Mouse (Mus musculus): ENCODE data around the gene Orc3. TPM values are rescaled to one million over a fixed set of nuclear protein-coding genes. Genes with fewer than 3 reads are reported as not detected.

Orc3 gene
- 10 to 100 TPM; 28.5 to 34.3 TPM for total RNA-seq (2021)
- polyA plus RNA-seq (2012; rRNA removed), result 17.1 and 37.5 TPM in 2 replicates
- long read RNA-seq, transcript Orc3-202 (20 exons, 2,266 nt), result major isoform, 18 of 101 reads
- long read RNA-seq, transcript Orc3-201 (20 exons, 2,300 nt), result minor isoform, 13 of 101 reads
- long read RNA-seq, partial matches to known transcripts, result 65 of 101 reads
- long read RNA-seq, other reads (novel, unspliced or antisense), result 5 of 101 reads

DNA sequence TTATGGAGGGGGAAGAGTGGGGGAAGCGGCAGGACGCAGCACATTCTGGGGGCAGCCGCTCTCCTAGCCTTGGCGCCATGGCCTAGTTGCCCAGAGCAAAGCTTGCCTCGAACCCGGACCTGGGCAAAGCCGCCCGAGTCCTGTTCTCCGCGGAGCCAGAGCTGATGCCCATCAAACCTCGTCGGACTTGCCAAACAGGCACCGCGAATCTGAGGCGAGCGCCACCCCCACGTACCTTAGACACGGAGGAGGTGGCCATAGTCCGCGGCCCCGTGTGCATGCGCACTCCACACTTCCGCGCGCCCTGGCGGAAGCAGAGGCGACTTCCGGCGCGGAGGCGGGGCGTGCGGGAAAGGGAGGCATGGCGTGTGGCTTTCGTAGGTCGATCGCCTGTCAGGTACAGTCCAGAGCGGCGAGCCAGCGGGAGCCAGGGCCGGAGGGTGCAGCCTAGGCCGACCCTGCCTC lies at the start of gene Orc3, which contains the start of gene Rars2:
TSS of gene Orc3 (minus strand) at position 315 of the 465 bp plus-strand sequence.
TSS of gene Rars2 (plus strand) at position 328 of the 465 bp plus-strand sequence.
- peak; percentile 48 for TF ChIP-seq CTCF (IDR thresholded peaks at IDR 0.05)
- TF ChIP-seq POLR2A (IDR thresholded peaks at IDR 0.05; ENCODE audit: insufficient read depth, low read depth, low read length), result peak; percentile 81
- TF ChIP-seq EP300 (IDR thresholded peaks at IDR 0.05; ENCODE audit: insufficient read depth, low read depth, low read length), result 0 out of 2 replicates have a peak, but pooled peaks have one; percentile 21
- Histone ChIP-seq H3K36me3 (ENCODE audit: control insufficient read depth, insufficient read depth, low read length) (peaks cover 5% of the 10 kb centered on the region; the same call in 1 of the 2 replicates), H3K27me3 (ENCODE audit: control insufficient read depth, insufficient read depth, low read length) (no peaks in the 10 kb centered on the region), H3K79me2 (replicated peaks; ENCODE audit: control insufficient read depth, insufficient read depth, low read length) (peaks cover 4% of the 10 kb centered on the region; the same call in 1 of the 2 replicates), H3K27ac (peak within 1 kb of the TSS; percentile 82), H3K4me1 (ENCODE audit: control insufficient read depth, insufficient read depth, low read length) (peaks cover 6% of the 10 kb centered on the region; the same call in 1 of the 2 replicates), H3K9ac (ENCODE audit: low read depth, low read length) (peak within 1 kb of the TSS; percentile 93), H3K4me3 (peak within 1 kb of the TSS; percentile 98)
- DNase-seq, result peak; percentile 94 to 95
- under 1% methylated on average over 42 of the region's 42 CpGs for WGBS
- intact Hi-C loops (cut with DNase I), result loop anchor here (2.0 to 5.0 kb wide), 4 partner anchors 37 to 263 kb away; partner anchors contain the start of genes Akirin2 and Slc35a1

- TF ChIP-seq EP300 (IDR thresholded peaks at IDR 0.05; ENCODE audit: insufficient read depth, low read depth, low read length) (no peak), POLR2A (IDR thresholded peaks at IDR 0.05; ENCODE audit: insufficient read depth, low read depth, low read length) (no peak), CTCF (IDR thresholded peaks at IDR 0.05) (no peak)
- no peaks in the 10 kb centered on the region for H3K36me3 ChIP-seq (ENCODE audit: control insufficient read depth, insufficient read depth, low read length)
Observed at GRCm38 (mm10) chr4:34661927-34662326, 47.2 kb upstream of the Orc3 start.

GRCm38 (mm10) chr4:34661514-34661913 lies 46.8 kb upstream of the Orc3 start:
- WGBS, result 91% methylated on average over 2 of the region's 2 CpGs
- Histone ChIP-seq H3K36me3 (ENCODE audit: control insufficient read depth, insufficient read depth, low read length) (no peaks in the 10 kb centered on the region), H3K4me1 (ENCODE audit: control insufficient read depth, insufficient read depth, low read length) (no peaks in the 10 kb centered on the region), H3K27me3 (ENCODE audit: control insufficient read depth, insufficient read depth, low read length) (no peaks in the 10 kb centered on the region), H3K4me3 (no peak overlapping the region), H3K27ac (no peak overlapping the region), H3K9ac (ENCODE audit: low read depth, low read length) (no peak overlapping the region), H3K79me2 (replicated peaks; ENCODE audit: control insufficient read depth, insufficient read depth, low read length) (no peaks in the 10 kb centered on the region)
- TF ChIP-seq POLR2A (IDR thresholded peaks at IDR 0.05; ENCODE audit: insufficient read depth, low read depth, low read length) (no peak), CTCF (IDR thresholded peaks at IDR 0.05) (no peak), EP300 (IDR thresholded peaks at IDR 0.05; ENCODE audit: insufficient read depth, low read depth, low read length) (no peak)
- intact Hi-C loops (cut with DNase I), result no loop called here
- DNase-seq, result no peak

More at GRCm38 (mm10) chr4:34661927-34662326, 47.2 kb upstream of the Orc3 start:
- DNase-seq, result no peak
- intact Hi-C loops (cut with DNase I), result no loop called here
- Histone ChIP-seq H3K27ac (no peak overlapping the region), H3K79me2 (replicated peaks; ENCODE audit: control insufficient read depth, insufficient read depth, low read length) (no peaks in the 10 kb centered on the region), H3K4me3 (no peak overlapping the region), H3K9ac (ENCODE audit: low read depth, low read length) (no peak overlapping the region), H3K27me3 (ENCODE audit: control insufficient read depth, insufficient read depth, low read length) (no peaks in the 10 kb centered on the region), H3K4me1 (ENCODE audit: control insufficient read depth, insufficient read depth, low read length) (no peaks in the 10 kb centered on the region)
- WGBS, result 81% methylated on average over 6 of the region's 6 CpGs

- TF ChIP-seq POLR2A (IDR thresholded peaks at IDR 0.05; ENCODE audit: insufficient read depth, low read depth, low read length), result no peak
- TF ChIP-seq CTCF (IDR thresholded peaks at IDR 0.05), result no peak
- no peak for TF ChIP-seq EP300 (IDR thresholded peaks at IDR 0.05; ENCODE audit: insufficient read depth, low read depth, low read length)
- H3K79me2 ChIP-seq (replicated peaks; ENCODE audit: control insufficient read depth, insufficient read depth, low read length), result no peaks in the 10 kb centered on the region
- DNase-seq, result no peak
- 84% methylated on average over 2 of the region's 2 CpGs for WGBS
- no peaks in the 10 kb centered on the region for H3K36me3 ChIP-seq (ENCODE audit: control insufficient read depth, insufficient read depth, low read length)
- intact Hi-C loops (cut with DNase I), result no loop called here
- no peaks in the 10 kb centered on the region for H3K27me3 ChIP-seq (ENCODE audit: control insufficient read depth, insufficient read depth, low read length)
- H3K4me3 ChIP-seq, result no peak overlapping the region
- no peak overlapping the region for H3K9ac ChIP-seq (ENCODE audit: low read depth, low read length)
- no peak overlapping the region for H3K27ac ChIP-seq
- no peaks in the 10 kb centered on the region for H3K4me1 ChIP-seq (ENCODE audit: control insufficient read depth, insufficient read depth, low read length)
Observed at GRCm38 (mm10) chr4:34659012-34659411, 44.3 kb upstream of the Orc3 start.

GRCm38 (mm10) chr4:34656101-34656500 lies 41.4 kb upstream of the Orc3 start:
- Histone ChIP-seq H3K4me3 (no peak overlapping the region), H3K9ac (ENCODE audit: low read depth, low read length) (no peak overlapping the region), H3K36me3 (ENCODE audit: control insufficient read depth, insufficient read depth, low read length) (no peaks in the 10 kb centered on the region), H3K79me2 (replicated peaks; ENCODE audit: control insufficient read depth, insufficient read depth, low read length) (no peaks in the 10 kb centered on the region), H3K27ac (no peak overlapping the region), H3K4me1 (ENCODE audit: control insufficient read depth, insufficient read depth, low read length) (no peaks in the 10 kb centered on the region), H3K27me3 (ENCODE audit: control insufficient read depth, insufficient read depth, low read length) (no peaks in the 10 kb centered on the region)
- intact Hi-C loops (cut with DNase I), result no loop called here
- DNase-seq, result no peak
- TF ChIP-seq POLR2A (IDR thresholded peaks at IDR 0.05; ENCODE audit: insufficient read depth, low read depth, low read length) (no peak), CTCF (IDR thresholded peaks at IDR 0.05) (no peak), EP300 (IDR thresholded peaks at IDR 0.05; ENCODE audit: insufficient read depth, low read depth, low read length) (no peak)
- 90% methylated on average over 10 of the region's 10 CpGs for WGBS

DNA sequence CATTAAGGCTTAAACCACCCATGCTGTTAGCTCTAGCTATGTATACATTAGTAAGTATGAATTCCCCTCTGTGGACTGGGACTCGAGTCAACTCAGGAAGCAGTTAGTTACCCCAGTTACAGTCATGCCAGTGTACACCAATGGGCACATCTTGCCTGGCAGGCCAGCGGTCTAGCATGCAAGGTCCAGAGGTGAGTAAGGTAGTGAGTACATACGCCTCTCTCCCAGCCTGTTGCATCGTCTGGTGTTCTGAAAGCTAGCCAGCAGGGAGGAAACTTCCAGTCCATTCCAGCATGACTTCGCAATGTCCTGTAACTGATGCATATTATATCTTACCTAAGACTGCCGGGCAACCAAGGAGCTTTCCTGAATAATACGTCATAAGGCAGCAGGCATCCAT lies 38.4 kb upstream of the Orc3 start:
- H3K36me3 ChIP-seq (ENCODE audit: control insufficient read depth, insufficient read depth, low read length), result no peaks in the 10 kb centered on the region

More for the DNA sequence above, 38.4 kb upstream of the Orc3 start:
- Histone ChIP-seq H3K27me3 (ENCODE audit: control insufficient read depth, insufficient read depth, low read length) (no peaks in the 10 kb centered on the region), H3K27ac (no peak overlapping the region), H3K9ac (ENCODE audit: low read depth, low read length) (no peak overlapping the region), H3K4me1 (ENCODE audit: control insufficient read depth, insufficient read depth, low read length) (no peaks in the 10 kb centered on the region), H3K4me3 (no peak overlapping the region), H3K79me2 (replicated peaks; ENCODE audit: control insufficient read depth, insufficient read depth, low read length) (no peaks in the 10 kb centered on the region)
- WGBS, result 91% methylated on average over 7 of the region's 7 CpGs
- intact Hi-C loops (cut with DNase I), result no loop called here
- DNase-seq, result no peak
- TF ChIP-seq EP300 (IDR thresholded peaks at IDR 0.05; ENCODE audit: insufficient read depth, low read depth, low read length), result no peak
- no peak for TF ChIP-seq CTCF (IDR thresholded peaks at IDR 0.05)
- no peak for TF ChIP-seq POLR2A (IDR thresholded peaks at IDR 0.05; ENCODE audit: insufficient read depth, low read depth, low read length)
